Mouse (Mus musculus): ENCODE measurements around the gene Btbd35f22. TPM values are rescaled to one million over a fixed set of nuclear protein-coding genes. Genes with fewer than 3 reads are reported as not detected.
"Not testable (repeated sequence)": the region's sequence is repeated elsewhere in the genome, so short reads cannot be mapped to it uniquely, and the experiment has no call there.

Gene Btbd35f22
- not detected in 2 replicates for total RNA-seq (2017)

DNA sequence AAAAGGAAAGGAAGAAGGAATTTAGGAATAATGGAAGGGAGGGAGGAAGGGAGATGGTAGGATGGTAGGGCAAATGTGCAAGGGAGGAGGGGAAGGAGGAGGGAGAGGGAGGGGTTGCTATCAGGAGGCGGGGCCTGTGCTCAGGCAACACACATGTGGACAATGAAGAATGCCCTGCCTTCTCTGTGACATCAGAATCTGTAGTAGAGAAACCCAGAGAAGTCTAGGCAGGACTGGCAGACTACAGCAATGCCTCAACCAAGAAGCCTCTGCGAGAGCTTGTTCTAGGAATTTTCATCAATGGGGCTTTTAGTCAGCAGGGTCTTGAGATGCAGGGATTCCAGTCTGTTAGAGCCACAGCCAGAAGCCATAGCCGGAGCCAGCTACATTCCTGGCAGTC lies at the start of gene Btbd35f22:
TSS of gene Btbd35f22 (plus strand) at position 301 of the 400 bp plus-strand sequence.
- not testable (repeated sequence) for ATAC-seq (replicated peaks in 1 of 2; ENCODE audit: insufficient read depth in 1 of 2, low FRiP score in 2 of 2, low TSS enrichment in 1 of 2, low read depth in 1 of 2, poor library complexity in 2 of 2, severe bottlenecking in 2 of 2)

Other genes with a start within 250 kb of the Btbd35f22 start
- not detected in 2 replicates for gene Gm21637, start 85.8 kb upstream of the Btbd35f22 start, total RNA-seq (2017)
- gene Btbd35f2, start 230.6 kb downstream of the Btbd35f22 start, total RNA-seq (2017): not detected in 2 replicates